Mouse (Mus musculus) CH12.LX (cell line): Measurements from ENCODE around the gene Daxx. TPM values are rescaled to one million over a fixed set of nuclear protein-coding genes. Genes with fewer than 3 reads are reported as not detected.

Experiments
- DNase-seq: peaks from one replicate; pipeline ENCODE4 v3.0.0-alpha.2; 2013; ENCODE audit errors: extremely low read depth
- H3K27ac ChIP-seq: 2 replicates; pipeline ENCODE4 v1.5.1; 2012; ENCODE audit warnings: low read depth, mild to moderate bottlenecking, control low read depth, moderate library complexity; ENCODE audit not compliant: insufficient read depth
- H3K27me3 ChIP-seq: replicated peaks from 2 replicates; pipeline ENCODE3; 2012; ENCODE audit warnings: inconsistent platforms
- H3K36me3 ChIP-seq, 2 experiments: replicated peaks in 1 of 2; 2 replicates each; pipeline versions ENCODE3 to v1.6.1; 2012; ENCODE audit warnings: inconsistent platforms in 1 of 2, low read length in 1 of 2, mild to moderate bottlenecking in 1 of 2, mixed read lengths in 1 of 2, moderate library complexity in 1 of 2; ENCODE audit not compliant: control insufficient read depth in 1 of 2, insufficient read depth in 1 of 2
- H3K4me1 ChIP-seq, 2 experiments: 2 replicates each; pipeline ENCODE4 v1.6.1; 2012; ENCODE audit warnings: inconsistent platforms in 1 of 2, moderate library complexity in 1 of 2; ENCODE audit not compliant: insufficient read depth in 2 of 2, control insufficient read depth in 1 of 2
- H3K4me2 ChIP-seq: 2 replicates; pipeline ENCODE4 v1.6.1; 2012; ENCODE audit warnings: low read depth, mild to moderate bottlenecking, control low read depth; ENCODE audit not compliant: poor library complexity, insufficient read depth, severe bottlenecking
- H3K4me3 ChIP-seq, 3 experiments: fragments of 150-350 bp in 1 of 3; sonication (generic) in 1 of 3; replicated peaks in 1 of 3; 2 replicates each; pipeline versions ENCODE3 to v1.5.1; 2011 to 2012; ENCODE audit warnings: low read depth in 2 of 3, low read length in 2 of 3, mild to moderate bottlenecking in 2 of 3, moderate library complexity in 2 of 3, control low read depth in 1 of 3, improper control_type of control experiment in 1 of 3, inconsistent platforms in 1 of 3, mixed read lengths in 1 of 3; ENCODE audit not compliant: poor library complexity in 1 of 3
- H3K79me2 ChIP-seq: replicated peaks from 2 replicates; pipeline ENCODE4 v1.6.1; 2012; ENCODE audit warnings: mild to moderate bottlenecking, moderate library complexity; ENCODE audit not compliant: control insufficient read depth, poor library complexity, insufficient read depth, severe bottlenecking; ENCODE audit errors: extremely low read depth
- H3K9ac ChIP-seq: 2 replicates; pipeline ENCODE4 v1.6.1; 2012; ENCODE audit warnings: low read depth, mild to moderate bottlenecking, control low read depth, moderate library complexity; ENCODE audit not compliant: insufficient read depth
- H3K9me3 ChIP-seq: replicated peaks from 2 replicates; pipeline ENCODE3; 2012; ENCODE audit warnings: low read length, inconsistent platforms, mixed read lengths
- BHLHE40 ChIP-seq: IDR thresholded peaks from 2 replicates; pipeline ENCODE4 v1.6.1; 2011; ENCODE audit warnings: mild to moderate bottlenecking, low read depth, low read length, improper control_type of control experiment
- CHD1 ChIP-seq: IDR thresholded peaks from 2 replicates; pipeline ENCODE4 v1.6.1; 2012; ENCODE audit warnings: low read depth, low read length, improper control_type of control experiment, inconsistent platforms
- CHD2 ChIP-seq: IDR thresholded peaks from 2 replicates; pipeline ENCODE4 v1.6.1; 2011; ENCODE audit warnings: low read length, improper control_type of control experiment
- E2F4 ChIP-seq: IDR thresholded peaks from 2 replicates; pipeline ENCODE4 v1.6.1; 2011; ENCODE audit warnings: low read depth, low read length, improper control_type of control experiment; ENCODE audit not compliant: insufficient replicate concordance
- EP300 ChIP-seq: IDR thresholded peaks from 2 replicates; pipeline ENCODE4 v1.6.1; 2011; ENCODE audit warnings: low read length, improper control_type of control experiment
- JUND ChIP-seq: conservative IDR thresholded peaks from 2 replicates; pipeline ENCODE4 v1.6.1; 2011; ENCODE audit warnings: low read depth, low read length, improper control_type of control experiment
- KAT2A ChIP-seq: IDR thresholded peaks from 2 replicates; pipeline ENCODE4 v1.6.1; 2012; ENCODE audit warnings: low read length, improper control_type of control experiment, inconsistent platforms; ENCODE audit not compliant: insufficient replicate concordance
- MAFK ChIP-seq: IDR thresholded peaks from 2 replicates; pipeline ENCODE4 v1.6.1; 2011; ENCODE audit warnings: low read length, improper control_type of control experiment; ENCODE audit not compliant: insufficient replicate concordance
- MAX ChIP-seq: IDR thresholded peaks from 2 replicates; pipeline ENCODE4 v1.6.1; 2011; ENCODE audit warnings: low read length, improper control_type of control experiment
- MAZ ChIP-seq: IDR thresholded peaks from 2 replicates; pipeline ENCODE4 v1.6.1; 2012; ENCODE audit warnings: low read depth, mild to moderate bottlenecking, inconsistent platforms, low read length, improper control_type of control experiment, moderate library complexity
- MEF2A ChIP-seq: IDR thresholded peaks from 2 replicates; pipeline ENCODE4 v1.6.1; 2014; ENCODE audit warnings: low read depth, mild to moderate bottlenecking, inconsistent platforms, low read length, improper control_type of control experiment, borderline replicate concordance
- MXI1 ChIP-seq: IDR thresholded peaks from 2 replicates; pipeline ENCODE4 v1.6.1; 2011; ENCODE audit warnings: mild to moderate bottlenecking, low read depth, low read length, improper control_type of control experiment
- NELFE ChIP-seq: IDR thresholded peaks from 2 replicates; pipeline ENCODE4 v1.6.1; 2011; ENCODE audit warnings: low read depth, low read length, improper control_type of control experiment
- PAX5 ChIP-seq: IDR thresholded peaks from 2 replicates; pipeline ENCODE4 v1.6.1; 2012; ENCODE audit warnings: low read length, inconsistent platforms, mixed read lengths
- POLR2A ChIP-seq: IDR thresholded peaks from 2 replicates; pipeline ENCODE4 v1.6.1; 2011; ENCODE audit warnings: low read depth, mild to moderate bottlenecking, improper control_type of control experiment, low read length
- RAD21 ChIP-seq: IDR thresholded peaks from 2 replicates; pipeline ENCODE4 v1.6.1; 2011; ENCODE audit warnings: low read depth, mild to moderate bottlenecking, low read length, improper control_type of control experiment, moderate library complexity
- SIN3A ChIP-seq: IDR thresholded peaks from 2 replicates; pipeline ENCODE4 v1.6.1; 2012; ENCODE audit warnings: low read length, improper control_type of control experiment, inconsistent platforms
- SMC3 ChIP-seq: IDR thresholded peaks from 2 replicates; pipeline ENCODE4 v1.6.1; 2011; ENCODE audit warnings: low read depth, low read length, improper control_type of control experiment
- TBP ChIP-seq: conservative IDR thresholded peaks from 2 replicates; pipeline ENCODE4 v1.6.1; 2011; ENCODE audit warnings: low read depth, low read length, improper control_type of control experiment
- TCF12 ChIP-seq: IDR thresholded peaks from 2 replicates; pipeline ENCODE4 v1.6.1; 2014; ENCODE audit warnings: low read depth, mild to moderate bottlenecking, inconsistent platforms, low read length, improper control_type of control experiment
- UBTF ChIP-seq: IDR thresholded peaks from 2 replicates; pipeline ENCODE4 v1.6.1; 2012; ENCODE audit warnings: low read depth, mild to moderate bottlenecking, inconsistent platforms, low read length, improper control_type of control experiment, moderate library complexity
- USF1 ChIP-seq: IDR thresholded peaks from 2 replicates; pipeline ENCODE4 v1.6.1; 2014; ENCODE audit warnings: low read depth, mild to moderate bottlenecking, inconsistent platforms, low read length, improper control_type of control experiment
- ZC3H11A ChIP-seq: IDR thresholded peaks from 2 replicates; pipeline ENCODE4 v1.6.1; 2012; ENCODE audit warnings: low read depth, mild to moderate bottlenecking, inconsistent platforms, low read length, improper control_type of control experiment
- ZKSCAN1 ChIP-seq: IDR thresholded peaks from 2 replicates; pipeline ENCODE4 v1.6.1; 2012; ENCODE audit warnings: low read depth, inconsistent platforms, low read length, improper control_type of control experiment, borderline replicate concordance
- ZMIZ1 ChIP-seq: IDR thresholded peaks from 2 replicates; pipeline ENCODE4 v1.6.1; 2012; ENCODE audit warnings: low read depth, mild to moderate bottlenecking, inconsistent platforms, low read length, improper control_type of control experiment
- dilution Hi-C: fragments of 300-500 bp; cut with MboI; formaldehyde crosslinking; loops from 2 replicates; pipeline ENCODE4 v1.14.3; 2020; ENCODE audit warnings: low sequenced_read_pairs; ENCODE audit not compliant: extremely low pct_unique_long_range_greater_than_20kb, extremely low pct_ligation_motif_present
- in situ Hi-C: fragments of 300-500 bp; cut with MboI; formaldehyde crosslinking; loops from 3 replicates; pipeline ENCODE4 v1.14.3; 2019; ENCODE audit warnings: low sequenced_read_pairs, low pct_ligation_motif_present, low pct_unique_long_range_greater_than_20kb, mixed read lengths
- polyA plus RNA-seq: library from polyadenylated mRNA; unstranded; fragments of >175 nt; gene quantifications from 2 replicates; pipeline ENCODE4 v1.2.1, GENCODE M21; 2012; ENCODE audit warnings: low read depth; ENCODE audit not compliant: insufficient read length
- total RNA-seq, 2 experiments: library from RNA; depleted of rRNA; stranded (reverse); fragments of 300-350 nt in 1 of 2; fragments of >200 nt in 1 of 2; gene quantifications; 2 replicates each; pipeline ENCODE4 v1.2.3; 2012 to 2014

Gene Daxx
- total and polyA plus RNA-seq, 3 experiments, result 32.3 to 53.0 (median 33.8) TPM

GRCm38 (mm10) chr17:33929371-33930279, 20.4 kb downstream of the Daxx start, which contains the start of gene Rgl2 (continued):
- TF ChIP-seq NELFE (peak; percentile 16; the same call in 1 of the 2 replicates), UBTF (peak; percentile 76), TCF12 (peak; percentile 100), ZMIZ1 (peak; percentile 81), EP300 (no peak), MAFK (no peak), MAZ (peak; percentile 100), ZC3H11A (no peak), MEF2A (peak; percentile 73), PAX5 (no peak), SIN3A (peak; percentile 90), BHLHE40 (peak; percentile 47; the same call in 1 of the 2 replicates)

- Histone ChIP-seq H3K27me3 (no peaks in the 10 kb centered on the region), H3K27ac (peak overlapping the region; percentile 74; the same call in 1 of the 2 replicates)
- peak; percentile 82 for DNase-seq
- TF ChIP-seq MAX, result no peak
- no peak for TF ChIP-seq TBP
- no peak for TF ChIP-seq MEF2A
- no peak for TF ChIP-seq KAT2A
- no peak for TF ChIP-seq E2F4
- TF ChIP-seq POLR2A, result 0 out of 2 replicates have a peak, but pooled peaks have one; percentile 18
- no peak for TF ChIP-seq ZKSCAN1
- no peak for TF ChIP-seq CHD2
- no peak for TF ChIP-seq CHD1
- no peak for TF ChIP-seq ZC3H11A
- TF ChIP-seq EP300, result no peak
- TF ChIP-seq MXI1, result peak; percentile 50; the same call in 1 of the 2 replicates
- TF ChIP-seq JUND, result no peak
- TF ChIP-seq UBTF, result no peak
- no peak for TF ChIP-seq SMC3
- TF ChIP-seq SIN3A, result peak; percentile 85; the same call in 1 of the 2 replicates
- TF ChIP-seq MAFK, result no peak
- no peak for TF ChIP-seq USF1
- no peak for TF ChIP-seq RAD21
- TF ChIP-seq, all 38 proteins: peak for 3
- no peaks in the 10 kb centered on the region for H3K9me3 ChIP-seq
- H3K4me3 ChIP-seq, result peak overlapping the region; percentile 65 to 77 (median 75)
- dilution Hi-C loops (no loop called here), in situ Hi-C loops (no loop called here)
- peaks cover 42 to 73% of the 10 kb centered on the region in 2 experiments for H3K36me3 ChIP-seq
- peaks cover 4 to 24% of the 10 kb centered on the region in 2 experiments for H3K4me1 ChIP-seq
- H3K79me2 ChIP-seq, result 0 out of 2 replicates have a peak, but pooled peaks cover 2% of the 10 kb centered on the region
- H3K4me2 ChIP-seq, result peak overlapping the region; percentile 79
- H3K9ac ChIP-seq, result peak overlapping the region; percentile 85
These were observed 21.3 kb downstream of the Daxx start for GRCm38 (mm10) chr17:33930280-33931158.
